Mouse (Mus musculus) spleen, adult 2 months (tissue): ENCODE data around the gene Cym. TPM values are rescaled to one million over a fixed set of nuclear protein-coding genes. Genes with fewer than 3 reads are reported as not detected.

Experiments
- DNase-seq, 2 experiments: peaks; one replicate each; pipeline versions ENCODE4 v3.0.0 to v3.0.0-alpha.2; 2012 to 2021; ENCODE audit warnings: low spot score in 2 of 2, low read depth in 1 of 2
- H3K27ac ChIP-seq: fragments of 200-500 bp; 2 replicates; pipeline ENCODE4 v1.5.1; 2012; ENCODE audit warnings: low read length, inconsistent platforms; ENCODE audit not compliant: insufficient read depth
- H3K27me3 ChIP-seq: fragments of 200-500 bp; 2 replicates; pipeline ENCODE4 v1.6.1; 2012; ENCODE audit warnings: mild to moderate bottlenecking, moderate library complexity, low read length, inconsistent platforms; ENCODE audit not compliant: control insufficient read depth, insufficient read depth
- H3K36me3 ChIP-seq: fragments of 200-500 bp; 2 replicates; pipeline ENCODE4 v1.6.1; 2012; ENCODE audit warnings: mild to moderate bottlenecking, low read length, inconsistent platforms; ENCODE audit not compliant: control insufficient read depth, insufficient read depth
- H3K4me1 ChIP-seq: fragments of 200-500 bp; 2 replicates; pipeline ENCODE4 v1.6.1; 2011; ENCODE audit warnings: inconsistent platforms; ENCODE audit not compliant: control insufficient read depth, insufficient read depth, insufficient read length
- H3K4me3 ChIP-seq: fragments of 200-500 bp; 2 replicates; pipeline ENCODE4 v1.5.1; 2011; ENCODE audit warnings: mild to moderate bottlenecking, inconsistent platforms; ENCODE audit not compliant: insufficient read depth, insufficient read length; ENCODE audit errors: extremely low read depth
- CTCF ChIP-seq: fragments of 200-500 bp; IDR thresholded peaks from 2 replicates; pipeline ENCODE4 v1.5.1; 2011; ENCODE audit warnings: mild to moderate bottlenecking, inconsistent platforms; ENCODE audit not compliant: insufficient read depth, insufficient read length, insufficient replicate concordance; ENCODE audit errors: extremely low read depth
- POLR2A ChIP-seq: fragments of 200-500 bp; IDR thresholded peaks from 2 replicates; pipeline ENCODE4 v1.6.1; 2011; ENCODE audit warnings: low read depth, low read length, inconsistent platforms
- WGBS: fragments of 180-500 bp; shearing (Covaris S2); methylation state at CpG from one replicate; pipeline ENCODE4 v1.1.7; 2018; 5-methylcytosine and 5-hydroxymethylcytosine counted together
- polyA plus RNA-seq: library from polyadenylated mRNA; depleted of rRNA; stranded (reverse); fragments of >200 nt; gene quantifications from 2 replicates; pipeline ENCODE4 v1.2.3, GENCODE M21; 2012

The Cym gene
- polyA plus RNA-seq, 1 experiment = 0.33 TPM

DNA sequence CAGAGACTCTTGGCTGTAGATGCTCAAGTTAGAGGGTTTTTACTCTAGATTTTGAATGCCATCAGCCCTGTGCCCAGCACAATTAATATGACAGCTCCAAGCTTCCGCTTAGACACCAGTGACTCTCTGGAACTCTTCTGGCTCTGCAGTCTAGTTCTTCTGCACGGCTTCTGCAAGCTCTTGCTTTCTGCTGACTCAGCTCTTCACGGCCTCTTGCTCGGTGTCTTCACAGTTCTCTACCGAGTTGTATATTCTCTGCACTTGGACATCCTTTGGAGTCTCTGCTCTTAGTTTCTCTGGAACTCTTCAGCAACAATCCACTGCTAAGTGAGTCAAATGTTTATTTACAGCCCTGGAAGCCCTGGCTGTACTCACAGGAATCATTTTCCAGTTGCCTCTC lies 32.4 kb upstream of the Cym start:
- no peak for DNase-seq
- H3K4me1 ChIP-seq = no peaks in the 10 kb centered on the region
- no peak overlapping the region for H3K27ac ChIP-seq
- 74% methylated on average over 5 of the region's 5 CpGs for WGBS
- H3K36me3 ChIP-seq = no peaks in the 10 kb centered on the region
- TF ChIP-seq POLR2A (no peak), CTCF (no peak)
- no peaks in the 10 kb centered on the region for H3K27me3 ChIP-seq
- H3K4me3 ChIP-seq = no peak overlapping the region

DNA sequence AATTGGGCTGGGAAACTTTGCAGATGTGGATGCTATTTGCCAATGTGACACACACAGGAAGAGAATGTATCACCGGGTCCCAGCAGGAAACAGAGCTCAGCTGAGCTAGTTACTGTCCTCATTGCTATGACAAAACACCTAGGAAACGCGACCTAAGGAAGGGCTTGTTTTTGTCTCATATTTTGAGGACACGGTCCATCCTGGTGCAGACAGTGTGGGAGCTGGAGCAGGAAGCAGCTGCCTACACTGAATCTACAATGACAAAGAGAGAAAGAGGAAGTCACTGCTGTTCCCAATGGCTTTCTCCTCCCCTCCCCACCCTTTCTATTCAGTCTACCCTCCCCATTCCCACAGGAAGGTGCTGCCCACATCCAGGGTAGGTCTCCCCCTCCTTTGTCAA lies 30.5 kb upstream of the Cym start:
- Histone ChIP-seq H3K4me1 (no peaks in the 10 kb centered on the region), H3K4me3 (no peak overlapping the region), H3K27ac (no peak overlapping the region), H3K36me3 (no peaks in the 10 kb centered on the region), H3K27me3 (no peaks in the 10 kb centered on the region)
- no peak for DNase-seq
- no peak for TF ChIP-seq POLR2A
- TF ChIP-seq CTCF = no peak
- WGBS = under 1% methylated on average over 4 of the region's 4 CpGs

DNA sequence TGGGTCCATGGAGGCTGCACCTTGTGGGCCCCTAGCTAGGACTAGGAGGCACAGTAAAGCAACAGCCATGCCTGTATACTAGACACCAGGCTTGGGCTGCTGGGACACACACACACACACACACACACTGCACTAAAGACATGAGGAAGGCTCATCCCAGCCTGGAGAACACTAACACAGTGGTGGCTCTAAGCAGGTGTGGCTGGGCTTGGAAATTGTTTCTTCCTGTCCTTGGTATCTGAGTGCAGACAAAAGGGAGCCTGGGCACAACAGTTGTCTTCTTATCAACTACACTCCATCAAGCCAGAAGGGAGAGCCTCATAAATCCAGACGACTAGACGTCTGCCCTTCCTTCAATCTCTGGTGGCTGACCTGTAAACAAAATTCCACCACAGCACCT lies 28.8 kb upstream of the Cym start:
- H3K27ac ChIP-seq = no peak overlapping the region
- no peaks in the 10 kb centered on the region for H3K27me3 ChIP-seq
- H3K4me3 ChIP-seq = no peak overlapping the region
- TF ChIP-seq CTCF (no peak), POLR2A (no peak)
- DNase-seq = no peak
- H3K4me1 ChIP-seq = no peaks in the 10 kb centered on the region
- H3K36me3 ChIP-seq = no peaks in the 10 kb centered on the region
- 59% methylated on average over 2 of the region's 2 CpGs for WGBS

DNA sequence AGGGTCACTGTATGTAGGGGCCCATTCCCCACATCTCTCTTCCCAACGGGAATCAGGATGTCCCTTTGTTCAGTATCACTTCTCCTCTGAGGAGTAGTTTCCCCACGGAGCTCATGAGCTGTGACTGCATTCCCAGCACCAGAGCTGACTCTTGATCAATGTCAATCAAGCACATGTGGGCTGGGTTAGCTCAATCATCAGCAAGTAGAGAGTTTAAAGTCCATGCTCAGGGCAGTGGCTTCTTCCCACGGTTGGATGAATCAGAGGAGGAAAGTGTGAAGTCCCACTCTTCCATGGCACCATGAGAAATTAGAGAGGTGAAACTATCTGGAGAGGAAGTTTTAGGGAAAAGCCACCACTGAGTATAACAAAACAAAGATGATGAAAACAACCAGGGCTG lies 27.5 kb upstream of the Cym start:
- H3K27me3 ChIP-seq = no peaks in the 10 kb centered on the region
- H3K36me3 ChIP-seq = no peaks in the 10 kb centered on the region
- WGBS = 63% methylated on average over 3 of the region's 3 CpGs
- no peak for TF ChIP-seq POLR2A
- no peak for TF ChIP-seq CTCF
- no peak for DNase-seq
- no peak overlapping the region for H3K27ac ChIP-seq
- H3K4me3 ChIP-seq = no peak overlapping the region
- H3K4me1 ChIP-seq = no peaks in the 10 kb centered on the region

GRCm38 (mm10) chr3:107246876-107247275 lies 25.3 kb upstream of the Cym start:
- Histone ChIP-seq H3K27me3 (no peaks in the 10 kb centered on the region), H3K36me3 (no peaks in the 10 kb centered on the region), H3K4me3 (no peak overlapping the region), H3K27ac (no peak overlapping the region), H3K4me1 (no peaks in the 10 kb centered on the region)
- TF ChIP-seq POLR2A (no peak), CTCF (no peak)
- DNase-seq = no peak
- WGBS = 83% methylated on average over 6 of the region's 6 CpGs

- H3K4me1 ChIP-seq = no peaks in the 10 kb centered on the region; the same call in 1 of the 2 replicates
- no peaks in the 10 kb centered on the region for H3K27me3 ChIP-seq
- no peak overlapping the region for H3K27ac ChIP-seq
- TF ChIP-seq CTCF = no peak
- TF ChIP-seq POLR2A = no peak
- H3K36me3 ChIP-seq = no peaks in the 10 kb centered on the region
- no peak overlapping the region for H3K4me3 ChIP-seq
- WGBS = 31% methylated on average over 14 of the region's 14 CpGs
- DNase-seq = no peak
Measured at GRCm38 (mm10) chr3:107241389-107242094, 20.0 kb upstream of the Cym start.

GRCm38 (mm10) chr3:107239607-107240006 lies 18.1 kb upstream of the Cym start, which contains the start of gene Prok1:
Prok1 (minus strand) TSS chr3:107239707.
- DNase-seq = no peak
- 94% methylated on average over 9 of the region's 9 CpGs for whole genome bisulfite sequencing

More at GRCm38 (mm10) chr3:107239607-107240006, 18.1 kb upstream of the Cym start, which contains the start of gene Prok1:
- Histone ChIP-seq H3K27ac (no peak within 1 kb of the TSS), H3K36me3 (no peaks in the 10 kb centered on the region), H3K27me3 (no peaks in the 10 kb centered on the region), H3K4me1 (no peaks in the 10 kb centered on the region; the same call in 1 of the 2 replicates), H3K4me3 (no peak within 1 kb of the TSS)
- TF ChIP-seq POLR2A = no peak
- no peak for TF ChIP-seq CTCF
